Mouse (Mus musculus): ENCODE data around the gene Gcfc2. TPM values are rescaled to one million over a fixed set of nuclear protein-coding genes. Genes with fewer than 3 reads are reported as not detected.

Gene Gcfc2
- total and polyA plus RNA-seq, 2 experiments = 2.3 to 7.3 TPM

DNA sequence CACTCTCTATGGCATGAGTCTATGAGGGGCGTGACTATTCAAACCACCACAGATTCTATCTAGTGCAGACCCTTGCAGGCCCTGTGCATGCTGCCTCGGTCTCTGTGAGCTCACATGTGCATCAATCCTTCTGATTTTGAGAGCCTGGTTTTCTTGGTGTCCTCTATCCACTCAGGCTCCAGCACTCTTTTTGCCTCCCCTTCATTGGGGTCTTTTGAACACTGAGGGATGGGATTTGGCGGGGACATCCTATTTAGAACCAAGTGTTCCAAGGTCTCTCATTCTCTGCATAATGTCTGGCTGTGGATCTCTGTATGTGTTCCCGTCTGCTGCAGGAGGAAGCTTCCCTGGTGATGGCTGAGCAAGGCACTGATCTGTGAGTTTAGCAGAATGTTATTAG is 55.8 kb downstream of the Gcfc2 start:
- TF ChIP-seq POLR2A (IDR thresholded peaks at IDR 0.05; ENCODE audit: extremely low read depth, insufficient read depth, low read length) (no peak), CTCF (IDR thresholded peaks at IDR 0.05; ENCODE audit: low read depth, low read length) (no peak)
- no peak overlapping the region for H3K9ac ChIP-seq (ENCODE audit: low read depth, low read length)
- no peak for DNase-seq (ENCODE audit: extremely low read depth, low read depth, low spot score)

DNA sequence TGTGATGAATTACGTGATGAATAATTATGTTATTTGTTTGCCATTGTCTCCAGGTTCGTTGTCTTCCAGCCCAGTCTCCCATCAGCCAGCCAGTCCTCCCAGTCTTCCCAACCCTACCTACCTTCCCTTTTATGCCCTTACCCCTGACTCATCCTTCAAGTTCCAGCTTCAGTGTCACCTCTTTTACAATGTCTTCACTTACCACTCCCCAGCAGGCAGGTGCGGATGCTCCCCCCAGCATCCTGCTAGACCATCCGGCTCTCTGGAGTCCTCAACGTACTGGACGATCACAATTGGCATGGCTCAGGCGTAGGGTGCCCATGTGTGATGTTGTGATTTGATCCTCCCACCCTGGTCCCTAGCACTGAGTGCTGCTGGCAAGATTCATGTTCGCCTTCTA is 62.7 kb downstream of the Gcfc2 start:
- Histone ChIP-seq H3K36me3 (ENCODE audit: control insufficient read depth, insufficient read depth, low read length) (no peaks in the 10 kb centered on the region), H3K27ac (replicated peaks; ENCODE audit: insufficient read depth, low read depth, low read length) (peak overlapping the region; percentile 29; the same call in 1 of the 2 replicates), H3K4me3 (ENCODE audit: insufficient read depth, low read depth, low read length) (no peak overlapping the region), H3K79me2 (ENCODE audit: control insufficient read depth, insufficient read depth, low read length) (no peaks in the 10 kb centered on the region), H3K4me1 (ENCODE audit: control insufficient read depth, insufficient read depth, low read length) (peaks cover 9% of the 10 kb centered on the region; the same call in 1 of the 2 replicates), H3K9ac (ENCODE audit: low read depth, low read length) (no peak overlapping the region), H3K27me3 (ENCODE audit: control insufficient read depth, insufficient read depth, low read length) (no peaks in the 10 kb centered on the region)
- no peak for DNase-seq (ENCODE audit: extremely low read depth, low read depth, low spot score)
- TF ChIP-seq POLR2A (IDR thresholded peaks at IDR 0.05; ENCODE audit: extremely low read depth, insufficient read depth, low read length) = no peak
- TF ChIP-seq CTCF (IDR thresholded peaks at IDR 0.05; ENCODE audit: low read depth, low read length) = no peak
- 92% methylated on average over 8 of the region's 8 CpGs for WGBS

More for the DNA sequence above, 55.8 kb downstream of the Gcfc2 start:
- Histone ChIP-seq H3K79me2 (ENCODE audit: control insufficient read depth, insufficient read depth, low read length) (no peaks in the 10 kb centered on the region), H3K36me3 (ENCODE audit: control insufficient read depth, insufficient read depth, low read length) (no peaks in the 10 kb centered on the region), H3K27ac (replicated peaks; ENCODE audit: insufficient read depth, low read depth, low read length) (no peak overlapping the region), H3K4me1 (ENCODE audit: control insufficient read depth, insufficient read depth, low read length) (no peaks in the 10 kb centered on the region), H3K4me3 (ENCODE audit: insufficient read depth, low read depth, low read length) (no peak overlapping the region), H3K27me3 (ENCODE audit: control insufficient read depth, insufficient read depth, low read length) (no peaks in the 10 kb centered on the region)
- 88% methylated on average over 4 of the region's 4 CpGs for WGBS

DNA sequence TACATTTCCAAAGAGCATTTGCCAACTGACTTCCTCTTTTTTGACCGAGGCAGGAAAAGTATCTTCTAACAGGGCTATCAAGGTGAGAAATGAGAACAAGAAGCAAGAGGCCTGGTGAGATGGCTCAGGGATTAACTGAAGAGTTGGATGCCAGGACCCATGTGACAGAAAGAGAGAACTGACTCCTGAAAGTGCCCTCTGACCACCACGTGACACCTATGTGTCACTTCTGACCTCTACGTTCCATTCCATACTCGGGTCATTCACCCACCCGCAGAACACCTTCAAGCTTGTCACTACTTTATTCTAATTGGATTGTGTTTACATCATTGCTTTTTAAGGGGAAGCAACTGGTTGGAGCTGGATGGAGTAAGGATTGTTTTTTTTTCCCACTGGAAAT is 63.1 kb downstream of the Gcfc2 start:
- DNase-seq (ENCODE audit: extremely low read depth, low read depth, low spot score) = peak; percentile 94
- Histone ChIP-seq H3K9ac (ENCODE audit: low read depth, low read length) (no peak overlapping the region), H3K36me3 (ENCODE audit: control insufficient read depth, insufficient read depth, low read length) (no peaks in the 10 kb centered on the region), H3K4me3 (ENCODE audit: insufficient read depth, low read depth, low read length) (no peak overlapping the region), H3K27me3 (ENCODE audit: control insufficient read depth, insufficient read depth, low read length) (no peaks in the 10 kb centered on the region), H3K4me1 (ENCODE audit: control insufficient read depth, insufficient read depth, low read length) (peaks cover 9% of the 10 kb centered on the region; the same call in 1 of the 2 replicates), H3K79me2 (ENCODE audit: control insufficient read depth, insufficient read depth, low read length) (no peaks in the 10 kb centered on the region), H3K27ac (replicated peaks; ENCODE audit: insufficient read depth, low read depth, low read length) (peak overlapping the region; percentile 29; the same call in 1 of the 2 replicates)
- WGBS = 5% methylated on average over 5 of the region's 5 CpGs
- no peak for TF ChIP-seq POLR2A (IDR thresholded peaks at IDR 0.05; ENCODE audit: extremely low read depth, insufficient read depth, low read length)
- no peak for TF ChIP-seq CTCF (IDR thresholded peaks at IDR 0.05; ENCODE audit: low read depth, low read length)

DNA sequence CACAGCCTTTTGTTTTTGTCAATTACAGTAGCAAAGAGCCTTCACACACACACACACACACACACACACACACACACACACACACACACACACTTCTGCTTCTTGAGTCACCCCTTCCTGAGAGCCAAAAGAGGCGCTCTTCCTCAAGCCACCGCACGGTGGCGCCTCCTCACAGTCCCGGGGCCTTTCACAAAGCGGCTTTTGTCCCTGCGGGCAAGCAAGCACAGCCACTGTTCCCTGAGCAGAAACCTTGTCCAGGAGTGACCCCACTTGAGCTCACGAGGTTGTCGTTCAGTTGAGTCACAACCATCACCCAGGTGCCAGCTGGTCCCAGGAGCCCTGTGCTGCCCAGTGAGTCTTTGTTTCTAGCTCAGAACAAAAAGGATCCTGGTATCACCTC is 63.5 kb downstream of the Gcfc2 start:
- peak overlapping the region; percentile 82 for H3K27ac ChIP-seq (replicated peaks; ENCODE audit: insufficient read depth, low read depth, low read length)
- no peak overlapping the region for H3K4me3 ChIP-seq (ENCODE audit: insufficient read depth, low read depth, low read length)
- no peaks in the 10 kb centered on the region for H3K36me3 ChIP-seq (ENCODE audit: control insufficient read depth, insufficient read depth, low read length)
- H3K4me1 ChIP-seq (ENCODE audit: control insufficient read depth, insufficient read depth, low read length) = peaks cover 9% of the 10 kb centered on the region; the same call in 1 of the 2 replicates
- peak; percentile 88 for DNase-seq (ENCODE audit: extremely low read depth, low read depth, low spot score)
- no peaks in the 10 kb centered on the region for H3K27me3 ChIP-seq (ENCODE audit: control insufficient read depth, insufficient read depth, low read length)
- TF ChIP-seq POLR2A (IDR thresholded peaks at IDR 0.05; ENCODE audit: extremely low read depth, insufficient read depth, low read length) (no peak), CTCF (IDR thresholded peaks at IDR 0.05; ENCODE audit: low read depth, low read length) (peak; percentile 91)
- no peaks in the 10 kb centered on the region for H3K79me2 ChIP-seq (ENCODE audit: control insufficient read depth, insufficient read depth, low read length)
- peak overlapping the region; percentile 8; the same call in 1 of the 2 replicates for H3K9ac ChIP-seq (ENCODE audit: low read depth, low read length)
- WGBS = 1% methylated on average over 9 of the region's 9 CpGs

DNA sequence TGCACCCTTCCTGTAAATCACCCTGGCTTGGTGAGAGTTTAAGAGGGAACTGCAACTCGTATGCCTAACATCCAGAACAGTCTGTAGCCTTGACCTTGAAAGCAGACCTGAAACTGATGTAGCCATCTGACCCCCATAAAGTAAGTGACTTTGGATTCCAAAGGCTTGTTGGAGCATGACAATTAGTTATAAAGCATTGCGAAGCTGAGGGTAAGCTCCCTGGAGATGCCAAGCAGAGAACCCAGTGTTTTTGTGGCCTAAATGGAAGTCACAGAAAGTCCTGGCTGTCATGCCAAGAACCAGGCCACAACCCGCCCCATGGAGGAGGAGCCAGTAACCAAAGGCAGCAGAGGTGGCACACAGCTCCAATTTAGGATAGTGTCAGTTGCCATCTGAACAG is 64.1 kb downstream of the Gcfc2 start:
- Histone ChIP-seq H3K4me1 (ENCODE audit: control insufficient read depth, insufficient read depth, low read length) (peaks cover 9% of the 10 kb centered on the region; the same call in 1 of the 2 replicates), H3K36me3 (ENCODE audit: control insufficient read depth, insufficient read depth, low read length) (no peaks in the 10 kb centered on the region), H3K27ac (replicated peaks; ENCODE audit: insufficient read depth, low read depth, low read length) (peak overlapping the region; percentile 82), H3K9ac (ENCODE audit: low read depth, low read length) (peak overlapping the region; percentile 8), H3K27me3 (ENCODE audit: control insufficient read depth, insufficient read depth, low read length) (no peaks in the 10 kb centered on the region), H3K79me2 (ENCODE audit: control insufficient read depth, insufficient read depth, low read length) (no peaks in the 10 kb centered on the region), H3K4me3 (ENCODE audit: insufficient read depth, low read depth, low read length) (no peak overlapping the region)
- peak; percentile 84 for DNase-seq (ENCODE audit: extremely low read depth, low read depth, low spot score)
- WGBS = 22% methylated on average over 3 of the region's 3 CpGs
- TF ChIP-seq CTCF (IDR thresholded peaks at IDR 0.05; ENCODE audit: low read depth, low read length) = no peak
- no peak for TF ChIP-seq POLR2A (IDR thresholded peaks at IDR 0.05; ENCODE audit: extremely low read depth, insufficient read depth, low read length)

DNA sequence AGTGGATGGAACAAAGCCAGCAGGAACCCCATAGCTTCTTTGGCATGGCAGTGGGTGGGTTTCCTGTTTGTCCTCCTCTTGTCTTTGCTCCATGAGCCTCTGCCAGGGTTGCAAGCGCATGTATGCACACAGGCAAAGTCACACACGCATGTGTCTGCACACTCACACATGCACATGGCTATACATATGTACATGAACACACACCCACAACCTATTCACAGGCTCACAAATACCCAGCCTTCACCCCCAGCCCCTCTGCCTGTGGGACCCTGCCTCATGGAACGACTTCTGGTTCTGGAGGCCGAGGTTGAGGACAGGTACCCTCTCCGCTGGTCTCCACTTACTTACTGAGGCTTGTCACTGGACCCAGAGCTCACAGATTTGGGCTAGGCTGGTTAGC is 64.9 kb downstream of the Gcfc2 start:
- 97% methylated on average over 5 of the region's 5 CpGs for WGBS
- DNase-seq (ENCODE audit: extremely low read depth, low read depth, low spot score) = no peak
- Histone ChIP-seq H3K4me1 (ENCODE audit: control insufficient read depth, insufficient read depth, low read length) (peaks cover 9% of the 10 kb centered on the region; the same call in 1 of the 2 replicates), H3K36me3 (ENCODE audit: control insufficient read depth, insufficient read depth, low read length) (no peaks in the 10 kb centered on the region), H3K27ac (replicated peaks; ENCODE audit: insufficient read depth, low read depth, low read length) (no peak overlapping the region), H3K4me3 (ENCODE audit: insufficient read depth, low read depth, low read length) (no peak overlapping the region), H3K27me3 (ENCODE audit: control insufficient read depth, insufficient read depth, low read length) (no peaks in the 10 kb centered on the region), H3K9ac (ENCODE audit: low read depth, low read length) (no peak overlapping the region), H3K79me2 (ENCODE audit: control insufficient read depth, insufficient read depth, low read length) (no peaks in the 10 kb centered on the region)
- TF ChIP-seq POLR2A (IDR thresholded peaks at IDR 0.05; ENCODE audit: extremely low read depth, insufficient read depth, low read length) (no peak), CTCF (IDR thresholded peaks at IDR 0.05; ENCODE audit: low read depth, low read length) (no peak)

Data from liver, adult 2 months (tissue).